In genomic region chr10:80621940-80622660, GRCm38 (mm10) we compare ENCODE assay signal across 8 mouse cellular contexts. TPM values are rescaled to one million over a fixed set of nuclear protein-coding genes. Genes with fewer than 3 reads are reported as not detected.
DNase-seq lines count a peak whose midpoint lies in the region; ATAC-seq lines count a peak whose summit lies in the region.

No protein-coding gene starts in this region.

- no peaks in the 10 kb centered on the region for H3K27me3 ChIP-seq in lung, embryonic 16.5 days (ENCODE audit: control insufficient read depth, insufficient read depth, low read depth, low read length)

- peak; percentile 86 to 89 for ATAC-seq in hematopoietic stem cell, adult 5-6 weeks (replicated peaks in 1 of 2; ENCODE audit: insufficient read depth in 1 of 2, low FRiP score in 2 of 2, low TSS enrichment in 1 of 2, low read depth in 1 of 2, poor library complexity in 2 of 2, severe bottlenecking in 2 of 2)
- peak; percentile 97 for ATAC-seq in lung, embryonic 16.5 days (ENCODE audit: low read depth)

- peaks cover 24% of the 10 kb centered on the region for H3K4me1 ChIP-seq in lung, embryonic 16.5 days (replicated peaks; ENCODE audit: control insufficient read depth, insufficient read depth, low read length)

- DNase-seq in MEL-GATA-1-ER (ENCODE audit: extremely low read depth, low read depth): peak; percentile 100
- peak; percentile 99 for DNase-seq in cerebellum, adult 8-10 months
- peak; percentile 100 for DNase-seq in forelimb bud, embryonic 11.5 days (ENCODE audit: low read depth, low spot score)
- peak; percentile 99 for DNase-seq in layer of hippocampus, adult 9-10 months (ENCODE audit: low spot score)
- DNase-seq in ovary, postnatal 10 days (ENCODE audit: low spot score): peak; percentile 98
- peak; percentile 98 to 99 for DNase-seq in thymus, postnatal 10 days (ENCODE audit: low spot score in 2 of 2)

- H3K36me3 ChIP-seq in lung, embryonic 16.5 days (ENCODE audit: control insufficient read depth, insufficient read depth, low read length): no peaks in the 10 kb centered on the region; the same call in 1 of the 2 replicates

- peak overlapping the region; percentile 97 for H3K27ac ChIP-seq in lung, embryonic 16.5 days (ENCODE audit: low read length)

- H3K9ac ChIP-seq in lung, embryonic 16.5 days (ENCODE audit: low read length): peak overlapping the region; percentile 65

- peak overlapping the region; percentile 85 for H3K4me2 ChIP-seq in lung, embryonic 16.5 days (ENCODE audit: low read depth, low read length)

- no peaks in the 10 kb centered on the region for H3K9me3 ChIP-seq in lung, embryonic 16.5 days (ENCODE audit: control insufficient read depth, low read length)

- WGBS in lung, embryonic 16.5 days: under 1% methylated on average over 64 of the region's 64 CpGs

- peak overlapping the region; percentile 88 for H3K4me3 ChIP-seq in lung, embryonic 16.5 days (ENCODE audit: low read length)

RNA-seq across cellular contexts. Expression of gene Csnk1g2, which starts 0.5 kb away (rescaled TPM):
- 184 and 239 TPM in 2 replicates for total RNA-seq in hematopoietic stem cell, adult 5-6 weeks (2017)
- 20.6 and 38.4 TPM in 2 replicates for polyA plus RNA-seq in lung, embryonic 16.5 days (2015; fragmentation: Nextera tagmentation; extraction: Ambion mirVana)

RNA-seq across cellular contexts. Expression of gene Gm49322, which starts 16.3 kb away (rescaled TPM):
- total RNA-seq in hematopoietic stem cell, adult 5-6 weeks (2017): 0.31 and 0.60 TPM in 2 replicates
- 3.7 and 4.4 TPM in 2 replicates for polyA plus RNA-seq in lung, embryonic 16.5 days (2015; fragmentation: Nextera tagmentation; extraction: Ambion mirVana)

RNA-seq across cellular contexts. Expression of gene Adat3, which starts 19.4 kb away (rescaled TPM):
- 0.94 TPM in 1 of 2 replicates, not detected in the other for total RNA-seq in hematopoietic stem cell, adult 5-6 weeks (2017)
- polyA plus RNA-seq in lung, embryonic 16.5 days (2015; fragmentation: Nextera tagmentation; extraction: Ambion mirVana): 7.1 and 8.3 TPM in 2 replicates

RNA-seq across cellular contexts. Expression of gene Scamp4, which starts 19.4 kb away (rescaled TPM):
- 7.4 and 9.6 TPM in 2 replicates for total RNA-seq in hematopoietic stem cell, adult 5-6 weeks (2017)
- 78.8 and 81.8 TPM in 2 replicates for polyA plus RNA-seq in lung, embryonic 16.5 days (2015; fragmentation: Nextera tagmentation; extraction: Ambion mirVana)

RNA-seq across cellular contexts. Expression of gene Abhd17a, which starts 32.0 kb away (rescaled TPM):
- total RNA-seq in hematopoietic stem cell, adult 5-6 weeks (2017): 16.3 and 20.9 TPM in 2 replicates
- polyA plus RNA-seq in lung, embryonic 16.5 days (2015; fragmentation: Nextera tagmentation; extraction: Ambion mirVana): 77.4 and 80.9 TPM in 2 replicates

Comparison
In these comparisons a context has a peak if more than half of its experiments do, and no peak if none do; other contexts are left out.
1. Peak in every context shown above with its lines: DNase-seq, ATAC-seq, H3K4me3 ChIP-seq and H3K27ac ChIP-seq.